Mouse (Mus musculus): ENCODE results near the gene Limd2. TPM values are rescaled to one million over a fixed set of nuclear protein-coding genes. Genes with fewer than 3 reads are reported as not detected.
"Not testable (repeated sequence)": the region's sequence is repeated elsewhere in the genome, so short reads cannot be mapped to it uniquely, and the experiment has no call there.

The Limd2 gene
- 216 and 266 TPM in 2 replicates for polyA plus RNA-seq (2014; fragmentation: Nextera tagmentation; extraction: Ambion mirVana)

- peak; percentile 29; the same call in 1 of the 2 replicates for ATAC-seq (ENCODE audit: low FRiP score, low TSS enrichment)
- WGBS, result 31% methylated on average over 22 of the region's 22 CpGs
Observed at GRCm38 (mm10) chr11:106160841-106161721, at the start of gene Limd2, which contains the start of gene Gm10840. Gene Limd2 (minus strand): TSS chr11:106160860. Gene Gm10840 (plus strand): TSS chr11:106160850.

GRCm38 (mm10) chr11:106202123-106202465 lies 41.4 kb upstream of the Limd2 start, which contains the start of gene Strada:
Gene Strada (minus strand): TSS chr11:106202168.
- no peaks in the 10 kb centered on the region for H3K4me1 ChIP-seq (ENCODE audit: control insufficient read depth, insufficient read depth, low read length)
- ATAC-seq (ENCODE audit: low FRiP score, low TSS enrichment), result no peak
- 82% methylated on average over 5 of the region's 5 CpGs for WGBS
- H3K4me3 ChIP-seq (ENCODE audit: low read length), result no peak within 1 kb of the TSS
- no peaks in the 10 kb centered on the region for H3K27me3 ChIP-seq (ENCODE audit: control insufficient read depth, insufficient read depth, low read length)
- H3K9ac ChIP-seq (ENCODE audit: low read depth, low read length), result no peak within 1 kb of the TSS
- H3K4me2 ChIP-seq (replicated peaks; ENCODE audit: low read depth, low read length), result no peak within 1 kb of the TSS
- no peak within 1 kb of the TSS for H3K27ac ChIP-seq (ENCODE audit: low read depth, low read length)
- H3K36me3 ChIP-seq (ENCODE audit: control insufficient read depth, insufficient read depth, low read length), result peaks cover 80% of the 10 kb centered on the region
- no peaks in the 10 kb centered on the region for H3K9me3 ChIP-seq (ENCODE audit: control insufficient read depth, low read length)

More at GRCm38 (mm10) chr11:106160841-106161721, at the start of gene Limd2, which contains the start of gene Gm10840:
- Histone ChIP-seq H3K4me1 (ENCODE audit: control insufficient read depth, insufficient read depth, low read length) (peaks cover 24% of the 10 kb centered on the region), H3K27me3 (ENCODE audit: control insufficient read depth, insufficient read depth, low read length) (no peaks in the 10 kb centered on the region), H3K9ac (ENCODE audit: low read depth, low read length) (peak within 1 kb of the TSS; percentile 95), H3K27ac (ENCODE audit: low read depth, low read length) (peak within 1 kb of the TSS; percentile 96), H3K36me3 (ENCODE audit: control insufficient read depth, insufficient read depth, low read length) (peaks cover 51% of the 10 kb centered on the region), H3K9me3 (ENCODE audit: control insufficient read depth, low read length) (no peaks in the 10 kb centered on the region), H3K4me3 (ENCODE audit: low read length) (peak within 1 kb of the TSS; percentile 86), H3K4me2 (replicated peaks; ENCODE audit: low read depth, low read length) (peak within 1 kb of the TSS; percentile 58)

- H3K9me3 ChIP-seq (ENCODE audit: control insufficient read depth, low read length), result no peaks in the 10 kb centered on the region
- ATAC-seq (ENCODE audit: low FRiP score, low TSS enrichment), result no peak
- no peak overlapping the region for H3K4me3 ChIP-seq (ENCODE audit: low read length)
- H3K27ac ChIP-seq (ENCODE audit: low read depth, low read length), result no peak overlapping the region
- no peak overlapping the region for H3K9ac ChIP-seq (ENCODE audit: low read depth, low read length)
- WGBS, result 96% methylated on average over 19 of the region's 19 CpGs
- H3K4me2 ChIP-seq (replicated peaks; ENCODE audit: low read depth, low read length), result no peak overlapping the region
- no peaks in the 10 kb centered on the region for H3K4me1 ChIP-seq (ENCODE audit: control insufficient read depth, insufficient read depth, low read length)
- no peaks in the 10 kb centered on the region for H3K27me3 ChIP-seq (ENCODE audit: control insufficient read depth, insufficient read depth, low read length)
- H3K36me3 ChIP-seq (ENCODE audit: control insufficient read depth, insufficient read depth, low read length), result peaks cover 78% of the 10 kb centered on the region
Observed at GRCm38 (mm10) chr11:106201337-106202122, 40.9 kb upstream of the Limd2 start.

- Histone ChIP-seq H3K9ac (ENCODE audit: low read depth, low read length) (no peak overlapping the region), H3K27me3 (ENCODE audit: control insufficient read depth, insufficient read depth, low read length) (no peaks in the 10 kb centered on the region), H3K4me3 (ENCODE audit: low read length) (no peak overlapping the region), H3K9me3 (ENCODE audit: control insufficient read depth, low read length) (no peaks in the 10 kb centered on the region), H3K4me2 (replicated peaks; ENCODE audit: low read depth, low read length) (no peak overlapping the region), H3K4me1 (ENCODE audit: control insufficient read depth, insufficient read depth, low read length) (no peaks in the 10 kb centered on the region), H3K27ac (ENCODE audit: low read depth, low read length) (no peak overlapping the region), H3K36me3 (ENCODE audit: control insufficient read depth, insufficient read depth, low read length) (peaks cover 75% of the 10 kb centered on the region)
- WGBS, result 75% methylated on average over 6 of the region's 6 CpGs
- ATAC-seq (ENCODE audit: low FRiP score, low TSS enrichment), result no peak
Observed at GRCm38 (mm10) chr11:106200756-106201155, 40.1 kb upstream of the Limd2 start.

- not testable (repeated sequence) for H3K4me1 ChIP-seq (ENCODE audit: control insufficient read depth, insufficient read depth, low read length); ATAC-seq (ENCODE audit: low FRiP score, low TSS enrichment); H3K9ac ChIP-seq (ENCODE audit: low read depth, low read length); H3K27me3 ChIP-seq (ENCODE audit: control insufficient read depth, insufficient read depth, low read length); H3K9me3 ChIP-seq (ENCODE audit: control insufficient read depth, low read length); H3K27ac ChIP-seq (ENCODE audit: low read depth, low read length); H3K4me2 ChIP-seq (replicated peaks; ENCODE audit: low read depth, low read length); H3K4me3 ChIP-seq (ENCODE audit: low read length)
- H3K36me3 ChIP-seq (ENCODE audit: control insufficient read depth, insufficient read depth, low read length), result peaks cover 67% of the 10 kb centered on the region
- 92% methylated on average over 7 of the region's 7 CpGs for whole genome bisulfite sequencing
Observed at GRCm38 (mm10) chr11:106199997-106200396, 39.3 kb upstream of the Limd2 start.

GRCm38 (mm10) chr11:106198277-106198676 lies 37.6 kb upstream of the Limd2 start:
- Histone ChIP-seq H3K4me1 (ENCODE audit: control insufficient read depth, insufficient read depth, low read length) (no peaks in the 10 kb centered on the region), H3K4me3 (ENCODE audit: low read length) (no peak overlapping the region), H3K9ac (ENCODE audit: low read depth, low read length) (no peak overlapping the region), H3K9me3 (ENCODE audit: control insufficient read depth, low read length) (no peaks in the 10 kb centered on the region), H3K27me3 (ENCODE audit: control insufficient read depth, insufficient read depth, low read length) (no peaks in the 10 kb centered on the region), H3K4me2 (replicated peaks; ENCODE audit: low read depth, low read length) (no peak overlapping the region), H3K27ac (ENCODE audit: low read depth, low read length) (no peak overlapping the region), H3K36me3 (ENCODE audit: control insufficient read depth, insufficient read depth, low read length) (peaks cover 52% of the 10 kb centered on the region)
- no peak for ATAC-seq (ENCODE audit: low FRiP score, low TSS enrichment)
- WGBS, result 89% methylated on average over 4 of the region's 4 CpGs

GRCm38 (mm10) chr11:106195341-106195740 lies 34.7 kb upstream of the Limd2 start:
- H3K9ac ChIP-seq (ENCODE audit: low read depth, low read length), result no peak overlapping the region
- no peaks in the 10 kb centered on the region for H3K4me1 ChIP-seq (ENCODE audit: control insufficient read depth, insufficient read depth, low read length)
- no peaks in the 10 kb centered on the region for H3K9me3 ChIP-seq (ENCODE audit: control insufficient read depth, low read length)
- H3K4me2 ChIP-seq (replicated peaks; ENCODE audit: low read depth, low read length), result no peak overlapping the region
- peaks cover 25% of the 10 kb centered on the region; the same call in 1 of the 2 replicates for H3K36me3 ChIP-seq (ENCODE audit: control insufficient read depth, insufficient read depth, low read length)
- no peak overlapping the region for H3K4me3 ChIP-seq (ENCODE audit: low read length)
- no peaks in the 10 kb centered on the region for H3K27me3 ChIP-seq (ENCODE audit: control insufficient read depth, insufficient read depth, low read length)
- H3K27ac ChIP-seq (ENCODE audit: low read depth, low read length), result no peak overlapping the region
- ATAC-seq (ENCODE audit: low FRiP score, low TSS enrichment), result no peak

GRCm38 (mm10) chr11:106194891-106195290 lies 34.2 kb upstream of the Limd2 start:
- H3K4me1 ChIP-seq (ENCODE audit: control insufficient read depth, insufficient read depth, low read length), result no peaks in the 10 kb centered on the region
- H3K27me3 ChIP-seq (ENCODE audit: control insufficient read depth, insufficient read depth, low read length), result no peaks in the 10 kb centered on the region
- H3K9me3 ChIP-seq (ENCODE audit: control insufficient read depth, low read length), result no peaks in the 10 kb centered on the region
- H3K27ac ChIP-seq (ENCODE audit: low read depth, low read length), result no peak overlapping the region
- WGBS, result 91% methylated on average over 7 of the region's 7 CpGs
- no peak overlapping the region for H3K4me3 ChIP-seq (ENCODE audit: low read length)
- no peak for ATAC-seq (ENCODE audit: low FRiP score, low TSS enrichment)
- H3K4me2 ChIP-seq (replicated peaks; ENCODE audit: low read depth, low read length), result no peak overlapping the region
- peaks cover 23% of the 10 kb centered on the region; the same call in 1 of the 2 replicates for H3K36me3 ChIP-seq (ENCODE audit: control insufficient read depth, insufficient read depth, low read length)
- no peak overlapping the region for H3K9ac ChIP-seq (ENCODE audit: low read depth, low read length)
